Mouse (Mus musculus) subcutaneous adipose tissue, adult 2 months (tissue): Measurements from ENCODE around the gene Wnk3. TPM values are rescaled to one million over a fixed set of nuclear protein-coding genes. Genes with fewer than 3 reads are reported as not detected.

Experiments
- polyA plus RNA-seq: library from polyadenylated mRNA; depleted of rRNA; stranded (reverse); fragments of >200 nt; gene quantifications from 2 replicates; pipeline ENCODE4 v1.2.3, GENCODE M21; 2012; ENCODE audit warnings: low replicate concordance; rRNA removed

Wnk3 gene
- 0.06 and 0.71 TPM in 2 replicates for polyA plus RNA-seq

DNA sequence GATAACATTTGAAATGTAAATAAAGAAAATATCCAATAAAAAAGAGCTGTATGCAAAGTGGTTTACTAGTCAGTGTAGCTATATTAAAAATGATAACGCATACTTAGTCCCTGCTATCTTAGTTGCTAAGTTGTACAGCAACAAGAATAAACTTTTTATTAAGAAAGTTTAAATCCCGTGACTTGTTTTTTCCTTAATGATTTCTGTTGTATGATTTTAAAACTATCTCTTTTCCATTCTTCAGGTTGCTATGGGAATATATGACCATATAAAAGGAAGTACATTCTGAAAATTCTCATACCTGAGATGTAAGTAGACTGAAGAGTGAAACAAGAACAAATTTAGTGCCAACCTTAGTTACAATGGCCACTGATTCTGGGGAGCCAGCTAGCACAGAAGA lies at the start of gene Wnk3:
Gene Wnk3, plus strand, starts transcription at position 301 of the 400 bp plus-strand sequence.

DNA sequence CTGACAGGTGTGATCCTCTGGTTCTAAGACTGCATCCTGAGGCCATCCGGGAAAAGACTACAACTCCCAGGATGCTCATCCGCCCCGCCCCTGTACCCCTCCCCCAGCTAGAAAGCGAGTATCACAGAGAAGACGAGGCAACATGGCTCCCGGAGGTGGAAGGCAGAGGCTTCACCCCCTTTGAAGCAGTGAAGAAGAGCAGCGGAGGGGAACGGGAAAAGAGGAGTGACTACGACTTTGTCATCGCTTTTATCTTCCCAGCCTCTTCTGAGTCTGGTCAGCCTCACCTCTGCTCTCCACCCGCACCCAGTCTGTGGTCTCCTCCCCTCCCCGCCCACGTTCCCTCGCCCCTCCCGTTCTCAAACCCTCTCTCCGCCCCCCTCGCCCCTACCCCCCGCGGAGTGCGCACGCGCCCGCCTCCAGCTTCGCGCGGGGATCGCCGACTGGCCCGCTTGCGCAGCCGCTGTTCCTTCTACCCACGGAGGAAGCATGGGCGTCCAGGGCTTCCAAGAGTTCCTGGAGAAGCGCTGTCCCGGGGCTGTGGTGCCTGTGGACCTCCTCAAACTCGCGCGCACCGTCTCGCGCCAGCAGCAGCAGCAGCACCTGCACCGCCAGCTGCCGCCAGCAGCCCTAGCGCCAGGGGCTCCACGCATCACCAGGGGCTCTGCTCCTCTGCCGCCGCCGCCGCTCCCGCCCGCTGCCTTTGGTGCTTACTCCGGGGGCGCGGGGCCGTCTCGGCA lies 146.1 kb downstream of the Wnk3 start, which contains the start of gene Fam120c:
Gene Fam120c, plus strand, starts transcription at position 415 of the 740 bp plus-strand sequence.

Other genes starting within 250 kb of the Wnk3 start
- gene Gnl3l, start 180.8 kb upstream of the Wnk3 start, polyA plus RNA-seq, result 6.7 and 14.0 TPM in 2 replicates
- gene Fgd1, start 151.9 kb upstream of the Wnk3 start, polyA plus RNA-seq, result 4.2 and 18.3 TPM in 2 replicates
- 9.7 and 9.8 TPM in 2 replicates for gene Tsr2, start 101.5 kb upstream of the Wnk3 start, polyA plus RNA-seq
- gene Fam120c, start 146.1 kb downstream of the Wnk3 start, polyA plus RNA-seq, result 5.1 and 7.3 TPM in 2 replicates